ENCODE assay signal across 21 mouse cellular contexts in genomic region chr5:77359971-77360370, GRCm38 (mm10). TPM values are rescaled to one million over a fixed set of nuclear protein-coding genes. Genes with fewer than 3 reads are reported as not detected.
DNase-seq lines count a peak whose midpoint lies in the region; ATAC-seq and TF ChIP-seq lines count a peak whose summit lies in the region.
"Had no signal": no experiment of that assay in that cellular context is flagged by ENCODE, and none has a peak within 500 bp of the region (broad histone marks: within the 10 kb centered on the region; RNA-seq: fewer than 3 reads in every experiment).

No protein-coding gene starts in this region.

- intact Hi-C loops in left cerebral cortex, postnatal 14 days (cut with DNase I), result no loop called here

- peaks cover 42% of the 10 kb centered on the region for H3K4me1 ChIP-seq in kidney, adult 2 months (ENCODE audit: control insufficient read depth, insufficient read depth, low read length)
- H3K4me1 ChIP-seq in kidney, embryonic 14.5 days (ENCODE audit: control insufficient read depth, insufficient read depth, low read length), result peaks cover 31% of the 10 kb centered on the region
- H3K4me1 ChIP-seq in embryonic fibroblast, embryonic 13.5 days (ENCODE audit: control insufficient read depth, insufficient read depth, low read length), result peaks cover 29% of the 10 kb centered on the region

- H3K9ac ChIP-seq in kidney, embryonic 14.5 days (ENCODE audit: low read depth, low read length), result no peak overlapping the region
- H3K9ac ChIP-seq: embryonic facial prominence, embryonic 15.5 days; forebrain, embryonic 15.5 days; heart, embryonic 12.5 days; hindbrain, embryonic 13.5 days; intestine, embryonic 15.5 days had no signal

- TF ChIP-seq CTCF in kidney, adult 2 months (conservative IDR thresholded peaks at IDR 0.05; ENCODE audit: insufficient read depth, insufficient read length, low read depth, low read length), result no peak
- no peak for TF ChIP-seq CTCF in embryonic fibroblast, embryonic 13.5 days (IDR thresholded peaks at IDR 0.05; ENCODE audit: borderline replicate concordance, insufficient read depth, low read length)

- no peak for ATAC-seq in kidney, embryonic 14.5 days (ENCODE audit: low FRiP score, low TSS enrichment)
- ATAC-seq: forebrain, embryonic 15.5 days; hindbrain, postnatal 0 days; intestine, embryonic 15.5 days; Patski had no signal

- 77% methylated on average over 4 of the region's 4 CpGs for WGBS in kidney, adult 2 months
- WGBS in kidney, embryonic 14.5 days, result 91% methylated on average over 4 of the region's 4 CpGs

- no peak overlapping the region for H3K4me2 ChIP-seq in kidney, embryonic 14.5 days (replicated peaks; ENCODE audit: low read depth, low read length)
- H3K4me2 ChIP-seq: embryonic facial prominence, embryonic 15.5 days; forebrain, embryonic 15.5 days; heart, embryonic 12.5 days; hindbrain, embryonic 13.5 days; intestine, embryonic 15.5 days had no signal

- H3K4me3 ChIP-seq in kidney, adult 2 months (ENCODE audit: insufficient read depth, low read depth, low read length), result no peak overlapping the region
- no peak overlapping the region for H3K4me3 ChIP-seq in kidney, embryonic 14.5 days (ENCODE audit: low read length)
- H3K4me3 ChIP-seq in embryonic fibroblast, embryonic 13.5 days (ENCODE audit: insufficient read depth, low read length), result no peak overlapping the region
- H3K4me3 ChIP-seq: embryonic facial prominence, embryonic 15.5 days; forebrain, embryonic 15.5 days; heart, embryonic 12.5 days; hindbrain, embryonic 13.5 days; intestine, embryonic 15.5 days had no signal

- no peaks in the 10 kb centered on the region for H3K27me3 ChIP-seq in kidney, adult 2 months (replicated peaks; ENCODE audit: control insufficient read depth, insufficient read depth, low read length)
- H3K27me3 ChIP-seq in kidney, embryonic 14.5 days (ENCODE audit: control insufficient read depth, insufficient read depth, low read length), result no peaks in the 10 kb centered on the region
- H3K27me3 ChIP-seq: embryonic facial prominence, embryonic 15.5 days; intestine, embryonic 15.5 days; Patski had no signal

- H3K36me3 ChIP-seq in kidney, adult 2 months (ENCODE audit: control insufficient read depth, insufficient read depth, low read length), result no peaks in the 10 kb centered on the region
- no peaks in the 10 kb centered on the region for H3K36me3 ChIP-seq in kidney, embryonic 14.5 days (ENCODE audit: control insufficient read depth, insufficient read depth, low read length)
- H3K36me3 ChIP-seq: embryonic facial prominence, embryonic 15.5 days; forebrain, embryonic 15.5 days; heart, embryonic 12.5 days; hindbrain, embryonic 13.5 days; intestine, embryonic 15.5 days had no signal

- DNase-seq in kidney, adult 2 months, result no peak
- DNase-seq in kidney, adult 9 months, result no peak
- DNase-seq in kidney, postnatal 10 days, result peak; percentile 15
- DNase-seq in R1 (ENCODE audit: low read depth, low spot score), result peak; percentile 35
- DNase-seq in left cerebral cortex, postnatal 14 days (ENCODE audit: low spot score in 2 of 2), result no peak
- DNase-seq: adrenal gland, adult 8-10 months; adrenal gland, postnatal 36 days; cerebellum, adult 11 months; cerebellum, adult 8-10 months; cerebellum, postnatal 14 days; embryo, embryonic 11 days; gastrocnemius, postnatal 10 days had no signal

- no peaks in the 10 kb centered on the region for H3K9me3 ChIP-seq in kidney, embryonic 14.5 days (ENCODE audit: control insufficient read depth, low read length)
- H3K9me3 ChIP-seq: embryonic facial prominence, embryonic 15.5 days; forebrain, embryonic 15.5 days; heart, embryonic 12.5 days; hindbrain, embryonic 13.5 days; intestine, embryonic 15.5 days had no signal

- H3K27ac ChIP-seq in kidney, adult 2 months (ENCODE audit: insufficient read depth, low read depth, low read length), result peak overlapping the region; percentile 50
- H3K27ac ChIP-seq in kidney, embryonic 14.5 days (ENCODE audit: low read depth, low read length), result no peak overlapping the region
- peak overlapping the region; percentile 21; the same call in 1 of the 2 replicates for H3K27ac ChIP-seq in embryonic fibroblast, embryonic 13.5 days (ENCODE audit: insufficient read depth, low read length)
- H3K27ac ChIP-seq: embryonic facial prominence, embryonic 15.5 days; forebrain, embryonic 15.5 days; hindbrain, embryonic 13.5 days; hindbrain, postnatal 0 days; intestine, embryonic 15.5 days had no signal

- no peak for TF ChIP-seq POLR2A in kidney, adult 2 months (IDR thresholded peaks at IDR 0.05; ENCODE audit: low read depth, low read length)
- no peak for TF ChIP-seq POLR2A in embryonic fibroblast, embryonic 13.5 days (IDR thresholded peaks at IDR 0.05; ENCODE audit: low read depth, low read length)

RNA-seq across cellular contexts. Expression of gene Igfbp7, which starts 47.9 kb away (rescaled TPM):
- 4,855 and 6,899 TPM in 2 replicates for polyA plus RNA-seq in kidney, adult 2 months (2012; rRNA removed)
- polyA plus RNA-seq in kidney, embryonic 14.5 days (2014; fragmentation: Nextera tagmentation; extraction: Ambion mirVana), result 250 and 252 TPM in 2 replicates
- polyA plus RNA-seq in embryonic fibroblast, embryonic 13.5 days (2011; ENCODE audit: insufficient read length, low read depth, missing spikeins), result 406 and 784 TPM in 2 replicates
- 10 to 100 TPM; 66.5 to 70.9 TPM for total RNA-seq in left cerebral cortex, postnatal 14 days (2021)

RNA-seq across cellular contexts. Expression of gene Polr2b, which starts 50.0 kb away (rescaled TPM):
- 15.7 and 32.2 TPM in 2 replicates for polyA plus RNA-seq in kidney, adult 2 months (2012; rRNA removed)
- polyA plus RNA-seq in kidney, embryonic 14.5 days (2014; fragmentation: Nextera tagmentation; extraction: Ambion mirVana), result 55.8 and 77.5 TPM in 2 replicates
- 84.9 and 88.8 TPM in 2 replicates for polyA plus RNA-seq in embryonic fibroblast, embryonic 13.5 days (2011; ENCODE audit: insufficient read length, low read depth, missing spikeins)
- total RNA-seq in left cerebral cortex, postnatal 14 days (2021), result 10 to 100 TPM; 46.6 to 51.7 TPM

RNA-seq across cellular contexts. Expression of gene Noa1, which starts 50.1 kb away (rescaled TPM):
- polyA plus RNA-seq in kidney, adult 2 months (2012; rRNA removed), result 15.1 and 17.7 TPM in 2 replicates
- polyA plus RNA-seq in kidney, embryonic 14.5 days (2014; fragmentation: Nextera tagmentation; extraction: Ambion mirVana), result 31.5 and 33.2 TPM in 2 replicates
- polyA plus RNA-seq in embryonic fibroblast, embryonic 13.5 days (2011; ENCODE audit: insufficient read length, low read depth, missing spikeins), result 13.7 and 15.7 TPM in 2 replicates
- 10 to 100 TPM; 22.8 to 24.6 TPM for total RNA-seq in left cerebral cortex, postnatal 14 days (2021)

Comparison
In these comparisons a context has a peak if more than half of its experiments do, and no peak if none do; other contexts are left out.
1. DNase-seq: peak in kidney, postnatal 10 days (single experiment) and R1 (single experiment); none in kidney, adult 2 months (single experiment), kidney, adult 9 months (single experiment) and left cerebral cortex, postnatal 14 days (0 of 2).